Mouse (Mus musculus): ENCODE measurements around the gene Gm21885. TPM values are rescaled to one million over a fixed set of nuclear protein-coding genes. Genes with fewer than 3 reads are reported as not detected.
A peak's percentile ranks its signal among the peaks of the same experiment; 100 is the strongest.

The Gm21885 gene
- polyA plus RNA-seq, 1 experiment from 2014 or later = 0.38 TPM

GRCm38 (mm10) chr11:94312733-94313132, 31.1 kb downstream of the Gm21885 start:
- 91% methylated on average over 1 of the region's 1 CpGs for WGBS
- no peaks in the 10 kb centered on the region for H3K36me3 ChIP-seq (ENCODE audit: control insufficient read depth, insufficient read depth)
- H3K27ac ChIP-seq (ENCODE audit: low read length) = no peak overlapping the region
- H3K4me3 ChIP-seq (replicated peaks; ENCODE audit: low read length) = no peak overlapping the region
- H3K9ac ChIP-seq (replicated peaks; ENCODE audit: low read depth, low read length) = no peak overlapping the region
- no peak for ATAC-seq
- no peaks in the 10 kb centered on the region for H3K27me3 ChIP-seq (replicated peaks; ENCODE audit: control insufficient read depth, insufficient read depth, low read length)
- H3K4me2 ChIP-seq (ENCODE audit: low read length) = no peak overlapping the region
- H3K9me3 ChIP-seq (ENCODE audit: control insufficient read depth, low read length) = no peaks in the 10 kb centered on the region
- H3K4me1 ChIP-seq (replicated peaks; ENCODE audit: control insufficient read depth, insufficient read depth, low read length) = peaks cover 26% of the 10 kb centered on the region

GRCm38 (mm10) chr11:94314098-94314652, 32.5 kb downstream of the Gm21885 start:
- H3K9me3 ChIP-seq (ENCODE audit: control insufficient read depth, low read length) = no peaks in the 10 kb centered on the region
- WGBS = 79% methylated on average over 2 of the region's 2 CpGs

GRCm38 (mm10) chr11:94315308-94315707, 33.6 kb downstream of the Gm21885 start:
- Histone ChIP-seq H3K27ac (ENCODE audit: low read length) (no peak overlapping the region), H3K9me3 (ENCODE audit: control insufficient read depth, low read length) (no peaks in the 10 kb centered on the region), H3K4me2 (ENCODE audit: low read length) (no peak overlapping the region), H3K27me3 (replicated peaks; ENCODE audit: control insufficient read depth, insufficient read depth, low read length) (no peaks in the 10 kb centered on the region), H3K9ac (replicated peaks; ENCODE audit: low read depth, low read length) (no peak overlapping the region), H3K4me3 (replicated peaks; ENCODE audit: low read length) (no peak overlapping the region), H3K36me3 (ENCODE audit: control insufficient read depth, insufficient read depth) (no peaks in the 10 kb centered on the region), H3K4me1 (replicated peaks; ENCODE audit: control insufficient read depth, insufficient read depth, low read length) (peaks cover 44% of the 10 kb centered on the region)
- WGBS = 79% methylated on average over 1 of the region's 1 CpGs
- ATAC-seq = no peak

More at GRCm38 (mm10) chr11:94314098-94314652, 32.5 kb downstream of the Gm21885 start:
- no peak overlapping the region for H3K4me2 ChIP-seq (ENCODE audit: low read length)
- H3K9ac ChIP-seq (replicated peaks; ENCODE audit: low read depth, low read length) = no peak overlapping the region
- no peak overlapping the region for H3K27ac ChIP-seq (ENCODE audit: low read length)
- H3K27me3 ChIP-seq (replicated peaks; ENCODE audit: control insufficient read depth, insufficient read depth, low read length) = no peaks in the 10 kb centered on the region
- no peak overlapping the region for H3K4me3 ChIP-seq (replicated peaks; ENCODE audit: low read length)
- peaks cover 32% of the 10 kb centered on the region for H3K4me1 ChIP-seq (replicated peaks; ENCODE audit: control insufficient read depth, insufficient read depth, low read length)
- no peaks in the 10 kb centered on the region for H3K36me3 ChIP-seq (ENCODE audit: control insufficient read depth, insufficient read depth)
- no peak for ATAC-seq

- no peak overlapping the region for H3K9ac ChIP-seq (replicated peaks; ENCODE audit: low read depth, low read length)
- ATAC-seq = no peak
- no peaks in the 10 kb centered on the region for H3K36me3 ChIP-seq (ENCODE audit: control insufficient read depth, insufficient read depth)
- H3K4me1 ChIP-seq (replicated peaks; ENCODE audit: control insufficient read depth, insufficient read depth, low read length) = peaks cover 48% of the 10 kb centered on the region
- H3K4me2 ChIP-seq (ENCODE audit: low read length) = no peak overlapping the region
- no peaks in the 10 kb centered on the region for H3K9me3 ChIP-seq (ENCODE audit: control insufficient read depth, low read length)
- H3K4me3 ChIP-seq (replicated peaks; ENCODE audit: low read length) = no peak overlapping the region
- 83% methylated on average over 2 of the region's 2 CpGs for whole genome bisulfite sequencing
- no peaks in the 10 kb centered on the region for H3K27me3 ChIP-seq (replicated peaks; ENCODE audit: control insufficient read depth, insufficient read depth, low read length)
- H3K27ac ChIP-seq (ENCODE audit: low read length) = no peak overlapping the region
Observed at GRCm38 (mm10) chr11:94316528-94316927, 34.9 kb downstream of the Gm21885 start.

GRCm38 (mm10) chr11:94317014-94317413, 35.3 kb downstream of the Gm21885 start:
- Histone ChIP-seq H3K4me1 (replicated peaks; ENCODE audit: control insufficient read depth, insufficient read depth, low read length) (peaks cover 48% of the 10 kb centered on the region), H3K9me3 (ENCODE audit: control insufficient read depth, low read length) (no peaks in the 10 kb centered on the region), H3K27ac (ENCODE audit: low read length) (no peak overlapping the region), H3K27me3 (replicated peaks; ENCODE audit: control insufficient read depth, insufficient read depth, low read length) (no peaks in the 10 kb centered on the region), H3K36me3 (ENCODE audit: control insufficient read depth, insufficient read depth) (no peaks in the 10 kb centered on the region), H3K9ac (replicated peaks; ENCODE audit: low read depth, low read length) (no peak overlapping the region), H3K4me3 (replicated peaks; ENCODE audit: low read length) (no peak overlapping the region), H3K4me2 (ENCODE audit: low read length) (no peak overlapping the region)
- WGBS = 87% methylated on average over 1 of the region's 1 CpGs
- no peak for ATAC-seq

GRCm38 (mm10) chr11:94317515-94317914, 35.8 kb downstream of the Gm21885 start:
- 52% methylated on average over 4 of the region's 4 CpGs for WGBS
- Histone ChIP-seq H3K27me3 (replicated peaks; ENCODE audit: control insufficient read depth, insufficient read depth, low read length) (no peaks in the 10 kb centered on the region), H3K4me3 (replicated peaks; ENCODE audit: low read length) (no peak overlapping the region), H3K9ac (replicated peaks; ENCODE audit: low read depth, low read length) (no peak overlapping the region), H3K4me1 (replicated peaks; ENCODE audit: control insufficient read depth, insufficient read depth, low read length) (peaks cover 51% of the 10 kb centered on the region), H3K27ac (ENCODE audit: low read length) (no peak overlapping the region), H3K36me3 (ENCODE audit: control insufficient read depth, insufficient read depth) (no peaks in the 10 kb centered on the region), H3K9me3 (ENCODE audit: control insufficient read depth, low read length) (no peaks in the 10 kb centered on the region), H3K4me2 (ENCODE audit: low read length) (peak overlapping the region; percentile 13; the same call in 1 of the 2 replicates)
- no peak for ATAC-seq

GRCm38 (mm10) chr11:94318056-94318455, 36.4 kb downstream of the Gm21885 start:
- no peaks in the 10 kb centered on the region for H3K36me3 ChIP-seq (ENCODE audit: control insufficient read depth, insufficient read depth)
- H3K4me2 ChIP-seq (ENCODE audit: low read length) = no peak overlapping the region
- H3K27ac ChIP-seq (ENCODE audit: low read length) = no peak overlapping the region
- H3K4me3 ChIP-seq (replicated peaks; ENCODE audit: low read length) = no peak overlapping the region
- ATAC-seq = no peak
- H3K4me1 ChIP-seq (replicated peaks; ENCODE audit: control insufficient read depth, insufficient read depth, low read length) = peaks cover 51% of the 10 kb centered on the region
- 58% methylated on average over 5 of the region's 5 CpGs for WGBS
- H3K9me3 ChIP-seq (ENCODE audit: control insufficient read depth, low read length) = no peaks in the 10 kb centered on the region
- H3K9ac ChIP-seq (replicated peaks; ENCODE audit: low read depth, low read length) = no peak overlapping the region
- H3K27me3 ChIP-seq (replicated peaks; ENCODE audit: control insufficient read depth, insufficient read depth, low read length) = no peaks in the 10 kb centered on the region

GRCm38 (mm10) chr11:94320969-94321930, 39.6 kb downstream of the Gm21885 start:
- peak; percentile 62 for ATAC-seq
- peak overlapping the region; percentile 98 for H3K27ac ChIP-seq (ENCODE audit: low read length)
- H3K4me1 ChIP-seq (replicated peaks; ENCODE audit: control insufficient read depth, insufficient read depth, low read length) = peaks cover 40% of the 10 kb centered on the region
- H3K36me3 ChIP-seq (ENCODE audit: control insufficient read depth, insufficient read depth) = no peaks in the 10 kb centered on the region
- H3K4me2 ChIP-seq (ENCODE audit: low read length) = peak overlapping the region; percentile 87
- peak overlapping the region; percentile 99 for H3K4me3 ChIP-seq (replicated peaks; ENCODE audit: low read length)
- WGBS = under 1% methylated on average over 67 of the region's 67 CpGs
- no peaks in the 10 kb centered on the region for H3K27me3 ChIP-seq (replicated peaks; ENCODE audit: control insufficient read depth, insufficient read depth, low read length)
- H3K9me3 ChIP-seq (ENCODE audit: control insufficient read depth, low read length) = no peaks in the 10 kb centered on the region
- peak overlapping the region; percentile 100 for H3K9ac ChIP-seq (replicated peaks; ENCODE audit: low read depth, low read length)

GRCm38 (mm10) chr11:94321931-94322400, 40.3 kb downstream of the Gm21885 start, which contains the start of gene Luc7l3:
Gene Luc7l3, minus strand, starts transcription at chr11:94321988.
- Histone ChIP-seq H3K4me3 (replicated peaks; ENCODE audit: low read length) (peak within 1 kb of the TSS; percentile 99), H3K27ac (ENCODE audit: low read length) (peak within 1 kb of the TSS; percentile 98), H3K4me1 (replicated peaks; ENCODE audit: control insufficient read depth, insufficient read depth, low read length) (peaks cover 41% of the 10 kb centered on the region), H3K9me3 (ENCODE audit: control insufficient read depth, low read length) (no peaks in the 10 kb centered on the region), H3K9ac (replicated peaks; ENCODE audit: low read depth, low read length) (peak within 1 kb of the TSS; percentile 100), H3K27me3 (replicated peaks; ENCODE audit: control insufficient read depth, insufficient read depth, low read length) (no peaks in the 10 kb centered on the region), H3K36me3 (ENCODE audit: control insufficient read depth, insufficient read depth) (no peaks in the 10 kb centered on the region), H3K4me2 (ENCODE audit: low read length) (peak within 1 kb of the TSS; percentile 87)
- peak; percentile 93 for ATAC-seq
- WGBS = 0% methylated on average over 33 of the region's 36 CpGs

Measured in forebrain, embryonic 16.5 days (tissue).